Comparison of ENCODE assay signal across 8 mouse cellular contexts in the genomic region with DNA sequence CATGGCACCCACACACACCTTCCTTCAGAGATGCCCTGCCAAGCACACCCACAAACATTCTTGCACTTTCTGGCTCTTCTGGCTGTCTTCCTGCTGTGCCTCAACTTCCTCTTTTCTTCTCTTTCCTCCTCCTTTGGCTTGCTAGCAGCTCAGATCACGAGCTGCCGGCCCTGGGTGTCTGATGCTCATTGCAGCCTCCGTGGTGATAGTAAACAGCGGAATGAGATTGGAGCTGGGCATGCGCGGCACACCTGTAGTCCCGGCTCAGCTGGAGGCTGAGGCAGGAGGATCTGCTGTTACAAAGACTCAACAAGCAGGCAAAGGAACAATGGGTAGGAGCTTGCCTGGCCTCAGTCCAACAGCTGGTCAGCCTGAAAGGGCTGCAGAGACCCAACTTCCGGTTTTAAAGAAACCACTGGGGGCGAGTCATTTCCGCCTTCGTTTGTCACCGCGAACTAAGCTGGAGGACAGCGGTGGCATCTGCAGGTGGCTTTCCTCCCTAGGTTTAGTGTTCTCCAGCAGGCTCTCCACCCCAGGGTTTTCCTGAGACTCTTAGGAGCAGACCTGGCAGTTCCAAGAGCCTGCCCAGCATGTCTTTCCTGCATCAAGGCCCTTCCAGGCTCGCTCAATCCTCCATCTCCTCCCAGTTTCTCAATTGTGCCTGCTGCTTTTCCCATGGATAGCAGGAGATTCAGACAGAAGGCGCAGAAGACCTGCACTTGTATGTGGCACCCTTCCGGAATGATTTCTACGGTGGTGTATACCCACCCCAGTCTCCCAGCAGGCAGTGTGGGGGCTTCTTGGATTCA. TPM values are rescaled to one million over a fixed set of nuclear protein-coding genes. Genes with fewer than 3 reads are reported as not detected.
DNase-seq lines count a peak whose midpoint lies in the region; ATAC-seq and TF ChIP-seq lines count a peak whose summit lies in the region.

No protein-coding gene starts in this region.

- no peak for TF ChIP-seq EP300 in stomach, postnatal 0 days (optimal IDR thresholded peaks at IDR 0.05)

- 65% methylated on average over 18 of the region's 18 CpGs for WGBS in embryonic facial prominence, embryonic 13.5 days
- WGBS in stomach, postnatal 0 days = 53% methylated on average over 18 of the region's 18 CpGs

- ATAC-seq in embryonic facial prominence, embryonic 13.5 days (ENCODE audit: insufficient number of reproducible peaks, insufficient read depth, low FRiP score, low TSS enrichment, low read depth) = no peak
- ATAC-seq in megakaryocyte-erythroid progenitor cell, adult 5-6 weeks (replicated peaks; ENCODE audit: low FRiP score, low TSS enrichment, poor library complexity, severe bottlenecking) = peak; percentile 29
- no peak for ATAC-seq in stomach, postnatal 0 days (ENCODE audit: low FRiP score, low TSS enrichment)

- peak overlapping the region; percentile 95 for H3K27ac ChIP-seq in embryonic facial prominence, embryonic 13.5 days
- peak overlapping the region; percentile 76 for H3K27ac ChIP-seq in stomach, postnatal 0 days (replicated peaks)

- peak; percentile 56 for DNase-seq in 3T3-L1 (ENCODE audit: low read depth, low spot score)
- DNase-seq in heart, postnatal 25 days (ENCODE audit: low spot score) = peak; percentile 35
- DNase-seq in kidney, postnatal 4 days = peak; percentile 70 to 81
- DNase-seq in stomach, postnatal 0 days (ENCODE audit: low spot score) = peak; percentile 60
- no peak for DNase-seq in cerebellum, adult 9-10 months

- intact Hi-C loops in heart, postnatal 25 days (cut with DNase I) = no loop called here

- peaks cover 71% of the 10 kb centered on the region for H3K4me1 ChIP-seq in E14TG2a.4 (replicated peaks; ENCODE audit: low read depth, low read length)
- peaks cover 42% of the 10 kb centered on the region for H3K4me1 ChIP-seq in embryonic facial prominence, embryonic 13.5 days
- peaks cover 8% of the 10 kb centered on the region; the same call in 1 of the 2 replicates for H3K4me1 ChIP-seq in stomach, postnatal 0 days (replicated peaks; ENCODE audit: control insufficient read depth, insufficient read depth)

- H3K36me3 ChIP-seq in E14TG2a.4 (ENCODE audit: insufficient read depth, low read length) = peaks cover 6% of the 10 kb centered on the region
- peaks cover 13% of the 10 kb centered on the region for H3K36me3 ChIP-seq in embryonic facial prominence, embryonic 13.5 days
- H3K36me3 ChIP-seq in stomach, postnatal 0 days (ENCODE audit: control insufficient read depth, insufficient read depth, low read length) = peaks cover 12% of the 10 kb centered on the region

- H3K4me2 ChIP-seq in embryonic facial prominence, embryonic 13.5 days = peak overlapping the region; percentile 83
- H3K4me2 ChIP-seq in stomach, postnatal 0 days (replicated peaks; ENCODE audit: low read depth) = no peak overlapping the region

- H3K27me3 ChIP-seq in E14TG2a.4 (ENCODE audit: insufficient read depth, low read length) = peaks cover 4% of the 10 kb centered on the region; the same call in 1 of the 2 replicates
- no peaks in the 10 kb centered on the region for H3K27me3 ChIP-seq in embryonic facial prominence, embryonic 13.5 days
- H3K27me3 ChIP-seq in stomach, postnatal 0 days (ENCODE audit: control insufficient read depth, insufficient read depth, low read length) = no peaks in the 10 kb centered on the region

- no peak for TF ChIP-seq CTCF in E14TG2a.4 (conservative IDR thresholded peaks at IDR 0.05; ENCODE audit: low read length)
- no peak for TF ChIP-seq CTCF in stomach, postnatal 0 days (IDR thresholded peaks at IDR 0.05; ENCODE audit: low read depth)

- H3K9me3 ChIP-seq in E14TG2a.4 (ENCODE audit: low read length) = no peaks in the 10 kb centered on the region
- no peaks in the 10 kb centered on the region for H3K9me3 ChIP-seq in embryonic facial prominence, embryonic 13.5 days
- H3K9me3 ChIP-seq in stomach, postnatal 0 days (ENCODE audit: control insufficient read depth, low read length) = no peaks in the 10 kb centered on the region

- H3K4me3 ChIP-seq in E14TG2a.4 (replicated peaks; ENCODE audit: low read length) = peak overlapping the region; percentile 67
- no peak overlapping the region; the same call in 1 of the 2 replicates for H3K4me3 ChIP-seq in embryonic facial prominence, embryonic 13.5 days
- no peak overlapping the region for H3K4me3 ChIP-seq in stomach, postnatal 0 days (ENCODE audit: low read depth, low read length)

- H3K9ac ChIP-seq in embryonic facial prominence, embryonic 13.5 days = peak overlapping the region; percentile 22; the same call in 1 of the 2 replicates
- H3K9ac ChIP-seq in stomach, postnatal 0 days (ENCODE audit: low read length) = peak overlapping the region; percentile 23; the same call in 1 of the 2 replicates

RNA-seq across cellular contexts. Expression of a gene that starts 6.0 kb away (rescaled TPM):
- 20.8 and 21.3 TPM in 2 replicates for polyA plus RNA-seq in embryonic facial prominence, embryonic 13.5 days (2015; fragmentation: Nextera tagmentation; extraction: Ambion mirVana)
- total RNA-seq in heart, postnatal 25 days (2021) = 10 to 100 TPM; 23.3 to 31.3 TPM
- 136 and 142 TPM in 2 replicates for total RNA-seq in megakaryocyte-erythroid progenitor cell, adult 5-6 weeks (2014; fragmentation: Nextera tagmentation)
- 97.7 and 143 TPM in 2 replicates for total RNA-seq in megakaryocyte-erythroid progenitor cell, adult 5-6 weeks (2017)
- 17.5 and 18.3 TPM in 2 replicates for polyA plus RNA-seq in stomach, postnatal 0 days (2015; fragmentation: Nextera tagmentation; extraction: Ambion mirVana)
